Mouse (Mus musculus): ENCODE measurements around the gene Prdm2.

The Prdm2 gene

GRCm38 (mm10) chr4:143212341-143213174 lies at the start of gene Prdm2:
Gene Prdm2 (minus strand): TSS chr4:143212995.
- peak; percentile 45 for DNase-seq (ENCODE audit: low spot score)

GRCm38 (mm10) chr4:143259718-143260349 lies 47.0 kb upstream of the Prdm2 start:
- DNase-seq (ENCODE audit: low spot score): no peak

- peak; percentile 7 for DNase-seq (ENCODE audit: low spot score)
Measured at GRCm38 (mm10) chr4:143258517-143258916, 45.7 kb upstream of the Prdm2 start.

GRCm38 (mm10) chr4:143257971-143258370 lies 45.2 kb upstream of the Prdm2 start:
- DNase-seq (ENCODE audit: low spot score): no peak

- DNase-seq (ENCODE audit: low spot score): no peak
Measured at GRCm38 (mm10) chr4:143255541-143255940, 42.7 kb upstream of the Prdm2 start.

GRCm38 (mm10) chr4:143253356-143253755 lies 40.6 kb upstream of the Prdm2 start:
- no peak for DNase-seq (ENCODE audit: low spot score)

- DNase-seq (ENCODE audit: low spot score): peak; percentile 16
Measured at GRCm38 (mm10) chr4:143248050-143248449, 35.3 kb upstream of the Prdm2 start.

- DNase-seq (ENCODE audit: low spot score): no peak
Measured at GRCm38 (mm10) chr4:143241294-143241693, 28.5 kb upstream of the Prdm2 start.

GRCm38 (mm10) chr4:143239615-143240201 lies 26.9 kb upstream of the Prdm2 start:
- no peak for DNase-seq (ENCODE audit: low spot score)

- no peak for DNase-seq (ENCODE audit: low spot score)
Measured at GRCm38 (mm10) chr4:143239117-143239516, 26.3 kb upstream of the Prdm2 start.

GRCm38 (mm10) chr4:143238241-143239031 lies 25.6 kb upstream of the Prdm2 start:
- peak; percentile 27 for DNase-seq (ENCODE audit: low spot score)

GRCm38 (mm10) chr4:143231790-143232422 lies 19.1 kb upstream of the Prdm2 start:
- no peak for DNase-seq (ENCODE audit: low spot score)

GRCm38 (mm10) chr4:143231110-143231509 lies 18.3 kb upstream of the Prdm2 start:
- DNase-seq (ENCODE audit: low spot score): no peak

GRCm38 (mm10) chr4:143227976-143228375 lies 15.2 kb upstream of the Prdm2 start:
- DNase-seq (ENCODE audit: low spot score): no peak

GRCm38 (mm10) chr4:143225886-143226285 lies 13.1 kb upstream of the Prdm2 start:
- DNase-seq (ENCODE audit: low spot score): no peak

- no peak for DNase-seq (ENCODE audit: low spot score)
Measured at GRCm38 (mm10) chr4:143219316-143219751, 6.5 kb upstream of the Prdm2 start.

GRCm38 (mm10) chr4:143218858-143219257 lies 6.1 kb upstream of the Prdm2 start:
- no peak for DNase-seq (ENCODE audit: low spot score)

- DNase-seq (ENCODE audit: low spot score): no peak
Measured at GRCm38 (mm10) chr4:143217189-143217588, 4.4 kb upstream of the Prdm2 start.

- no peak for DNase-seq (ENCODE audit: low spot score)
Measured at GRCm38 (mm10) chr4:143214221-143214797, 1.5 kb upstream of the Prdm2 start.

GRCm38 (mm10) chr4:143213571-143213970 lies 776 bp upstream of the Prdm2 start:
- no peak for DNase-seq (ENCODE audit: low spot score)

GRCm38 (mm10) chr4:143213175-143213479 lies 332 bp upstream of the Prdm2 start:
- DNase-seq (ENCODE audit: low spot score): no peak
